Mouse (Mus musculus) ovary, adult 18-20 months (tissue): Measurements from ENCODE around the gene Zfp811.

ENCODE experiments used
- DNase-seq: peaks from one replicate; pipeline ENCODE4 v3.0.0; 2022; ENCODE audit warnings: low spot score, mixed read lengths

The Zfp811 gene

DNA sequence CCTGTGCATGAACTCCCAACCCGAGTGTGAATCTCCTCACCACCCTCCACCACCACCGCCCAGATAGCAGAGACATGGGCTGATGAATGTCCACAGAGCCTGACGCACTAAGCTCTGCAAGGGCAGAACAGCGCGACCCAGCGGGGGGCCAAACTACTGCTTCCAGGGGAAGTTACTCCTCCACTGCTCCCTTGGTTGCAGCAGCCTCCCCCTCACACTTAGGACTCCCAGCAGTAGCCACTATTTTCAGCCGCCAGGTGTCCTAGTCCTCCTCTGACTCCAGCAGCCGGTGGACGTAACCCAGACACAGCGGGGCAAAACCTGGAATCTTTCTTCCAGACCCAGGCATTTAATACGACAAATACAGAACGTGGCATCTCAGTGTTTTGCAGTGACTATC lies 56.1 kb downstream of the Zfp811 start:
- peak; percentile 4 for DNase-seq

DNA sequence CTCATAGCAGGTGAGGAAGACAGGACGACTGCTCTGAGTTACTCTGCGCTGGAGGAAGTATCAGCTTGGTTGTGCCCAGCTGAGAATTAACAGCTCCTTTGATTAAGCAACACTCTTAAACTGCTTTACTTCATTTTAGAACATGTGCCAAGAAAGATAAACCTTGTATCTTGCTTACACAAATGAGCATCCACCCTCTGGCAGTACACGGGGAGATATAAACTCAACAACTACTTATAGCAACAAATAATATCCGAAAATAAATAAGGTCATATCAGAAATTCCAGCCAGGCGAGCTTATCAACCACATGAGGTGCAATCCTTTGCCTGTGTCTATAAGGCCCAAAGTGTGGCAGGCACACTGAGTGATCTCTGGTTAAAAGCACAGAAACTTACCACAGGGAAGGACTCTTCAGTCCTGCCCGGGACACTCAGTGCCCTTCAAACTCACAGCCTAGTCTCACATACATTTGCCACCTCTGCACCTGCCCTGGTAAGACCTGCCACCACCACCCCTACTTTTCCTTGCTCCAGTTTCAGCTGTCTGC lies 56.8 kb downstream of the Zfp811 start:
- no peak for DNase-seq

DNA sequence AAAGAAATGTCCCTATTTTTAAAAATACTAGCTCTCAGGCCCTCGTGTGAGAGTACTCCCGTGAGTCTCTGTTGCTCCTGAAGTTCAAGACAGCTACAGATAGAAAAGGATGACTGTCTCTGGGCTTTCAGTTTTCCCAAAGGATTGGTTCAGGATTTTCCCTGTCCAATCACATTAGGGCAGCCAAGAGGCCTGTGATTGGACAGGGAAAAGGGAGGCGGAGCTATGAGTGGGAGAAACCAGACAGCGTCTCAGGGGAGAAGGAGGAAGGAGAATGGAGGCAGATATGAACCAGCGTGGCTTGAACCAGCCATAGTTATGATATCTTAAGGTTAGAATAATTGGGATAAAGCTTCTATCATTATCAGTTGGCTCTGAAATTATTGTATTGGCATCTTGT lies 59.1 kb downstream of the Zfp811 start:
- no peak for DNase-seq
